Mouse (Mus musculus): ENCODE measurements around the gene Slc2a13.

- TF ChIP-seq CTCF (IDR thresholded peaks at IDR 0.05; ENCODE audit: borderline replicate concordance, extremely low read depth, insufficient read depth, insufficient read length) (no peak), POLR2A (IDR thresholded peaks at IDR 0.05; ENCODE audit: borderline replicate concordance, extremely low read depth, insufficient read depth, insufficient read length, poor library complexity, severe bottlenecking) (no peak)
Measured at GRCm38 (mm10) chr15:91548586-91549268, 24.3 kb downstream of the Slc2a13 start.

All from brain, embryonic 14.5 days (tissue).